Mouse (Mus musculus) testis, adult 2 months (tissue): ENCODE measurements around the gene Olfr56.

Source experiments
- CTCF ChIP-seq: fragments of 200-500 bp; IDR thresholded peaks from 2 replicates; pipeline ENCODE4 v1.5.1; 2012; ENCODE audit warnings: low read depth, mild to moderate bottlenecking, inconsistent platforms, low read length, moderate library complexity; ENCODE audit not compliant: control insufficient read depth, insufficient read depth, insufficient replicate concordance
- POLR2A ChIP-seq: fragments of 200-500 bp; IDR thresholded peaks from 2 replicates; pipeline ENCODE4 v1.6.1; 2012; ENCODE audit warnings: low read depth, mild to moderate bottlenecking, inconsistent platforms, low read length, moderate library complexity; ENCODE audit not compliant: control insufficient read depth

DNA sequence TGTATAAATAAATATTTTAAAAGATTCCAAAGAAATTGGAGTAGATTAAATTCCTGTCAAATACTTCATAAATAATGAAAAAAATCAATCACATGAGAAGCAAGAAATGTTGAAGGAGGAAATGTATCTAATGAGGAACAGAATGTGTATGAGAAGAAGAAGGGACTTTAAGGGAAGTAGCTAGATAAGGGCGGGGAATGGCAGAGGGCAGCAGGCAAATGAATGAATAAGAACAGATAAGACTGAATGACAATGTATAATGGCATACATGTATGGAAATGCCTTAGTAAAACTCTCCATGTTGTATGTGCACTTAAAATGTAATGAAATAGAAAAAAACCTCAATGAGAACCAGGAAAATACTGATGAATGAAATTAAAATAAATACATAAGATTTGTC, 89.7 kb downstream of the Olfr56 start:
- TF ChIP-seq POLR2A (no peak), CTCF (no peak)
